Mouse (Mus musculus) hindbrain, embryonic 16.5 days (tissue): ENCODE measurements around the gene Gm14308. TPM values are rescaled to one million over a fixed set of nuclear protein-coding genes. Genes with fewer than 3 reads are reported as not detected.
"Not testable (repeated sequence)": the region's sequence is repeated elsewhere in the genome, so short reads cannot be mapped to it uniquely, and the experiment has no call there.

Source experiments
- ATAC-seq: fragments of 200-750 bp; cut with Nextera tagmentation; 2 replicates; pipeline ENCODE4 v1.8.0; 2017; ENCODE audit warnings: moderate TSS enrichment, moderate library complexity
- H3K27ac ChIP-seq: fragments of 300-500 bp; sonication (generic); 2 replicates; pipeline ENCODE4 v1.5.1; 2014; ENCODE audit warnings: low read depth, mild to moderate bottlenecking, control low read depth, low read length, moderate library complexity
- H3K27me3 ChIP-seq: fragments of 300-500 bp; sonication (generic); replicated peaks from 2 replicates; pipeline ENCODE4 v1.6.1; 2014; ENCODE audit warnings: low read length; ENCODE audit not compliant: control insufficient read depth, insufficient read depth
- H3K36me3 ChIP-seq: fragments of 300-500 bp; sonication (generic); 2 replicates; pipeline ENCODE4 v1.6.1; 2014; ENCODE audit warnings: mild to moderate bottlenecking, low read length, moderate library complexity, mixed read lengths; ENCODE audit not compliant: control insufficient read depth, insufficient read depth
- H3K4me1 ChIP-seq: fragments of 300-500 bp; sonication (generic); 2 replicates; pipeline ENCODE4 v1.6.1; 2014; ENCODE audit warnings: low read depth, low read length; ENCODE audit not compliant: control insufficient read depth, insufficient read depth
- H3K4me2 ChIP-seq: fragments of 300-500 bp; sonication (generic); 2 replicates; pipeline ENCODE4 v1.6.1; 2014; ENCODE audit warnings: mild to moderate bottlenecking, low read length, control low read depth, moderate library complexity
- H3K4me3 ChIP-seq: fragments of 300-500 bp; sonication (generic); 2 replicates; pipeline ENCODE4 v1.5.1; 2014; ENCODE audit warnings: mild to moderate bottlenecking, low read length, control low read depth, moderate library complexity
- H3K9ac ChIP-seq: fragments of 300-500 bp; sonication (generic); 2 replicates; pipeline ENCODE4 v1.6.1; 2014; ENCODE audit warnings: low read depth, mild to moderate bottlenecking, control low read depth, low read length, moderate library complexity
- H3K9me3 ChIP-seq: fragments of 300-500 bp; sonication (generic); 2 replicates; pipeline ENCODE4 v1.6.1; 2014; ENCODE audit warnings: mild to moderate bottlenecking, low read length, moderate library complexity; ENCODE audit not compliant: control insufficient read depth
- WGBS: fragments of 180-500 bp; shearing (Covaris S2); extraction: QIAGEN DNeasy Blood & Tissue Kit; methylation state at CpG from one replicate; pipeline ENCODE4 v1.1.7; 2014; 5-methylcytosine and 5-hydroxymethylcytosine counted together
- polyA plus RNA-seq: library from polyadenylated mRNA; unstranded; fragments of >200 nt; fragmentation: Nextera tagmentation; extraction: Ambion mirVana; gene quantifications from 2 replicates; pipeline ENCODE4 v1.2.1, GENCODE M21; 2015

Gene Gm14308
- polyA plus RNA-seq = 18.4 and 24.6 TPM in 2 replicates

DNA sequence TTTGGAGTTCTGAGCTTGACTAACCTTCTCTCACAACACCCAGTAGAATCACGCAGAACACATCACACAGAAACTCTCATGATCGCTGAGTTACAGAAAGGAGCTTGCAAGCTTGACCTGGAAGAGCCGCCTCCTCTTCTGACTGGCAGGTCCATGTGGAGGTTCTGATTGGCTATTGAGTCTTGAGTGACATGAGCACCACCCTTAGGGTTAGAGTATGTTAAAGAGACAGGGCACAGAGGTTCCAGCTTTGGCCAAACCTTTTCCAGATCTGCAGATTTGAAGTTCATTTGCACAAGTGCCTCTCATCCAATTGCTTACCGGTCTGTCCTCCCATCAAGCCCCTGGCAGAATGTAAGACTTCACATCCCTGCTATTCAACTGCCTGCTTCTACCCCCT lies at the start of gene Gm14308:
TSS of gene Gm14308 (minus strand) at position 101 of the 400 bp plus-strand sequence.
- not testable (repeated sequence) for H3K9me3 ChIP-seq, H3K4me3 ChIP-seq, H3K9ac ChIP-seq, H3K4me1 ChIP-seq, H3K27ac ChIP-seq, H3K27me3 ChIP-seq, H3K4me2 ChIP-seq, H3K36me3 ChIP-seq, ATAC-seq
- WGBS = no CpG with 5 or more reads among the region's 4 CpGs

- not testable (repeated sequence) for H3K4me1 ChIP-seq, H3K27ac ChIP-seq, H3K27me3 ChIP-seq, ATAC-seq, H3K9me3 ChIP-seq, H3K4me2 ChIP-seq, H3K9ac ChIP-seq, H3K4me3 ChIP-seq, H3K36me3 ChIP-seq
- no CpG with 5 or more reads among the region's 6 CpGs for WGBS
Observed at GRCm38 (mm10) chr2:176670222-176670621, 34.1 kb upstream of the Gm14308 start, which contains the start of gene Zfp973. Gene Zfp973 (plus strand): TSS chr2:176670522.

Other genes with a start within 250 kb of the Gm14308 start
- 10.3 and 14.4 TPM in 2 replicates for gene Gm14435, start 212.8 kb downstream of the Gm14308 start, polyA plus RNA-seq
- 11.9 and 21.1 TPM in 2 replicates for gene Gm14434, start 149.6 kb downstream of the Gm14308 start, polyA plus RNA-seq
- not detected in 2 replicates for gene Zfp967, start 115.3 kb downstream of the Gm14308 start, polyA plus RNA-seq
- gene Zfp973, start 34.2 kb upstream of the Gm14308 start, polyA plus RNA-seq = 10.1 and 11.1 TPM in 2 replicates
- gene Gm14305, start 72.0 kb upstream of the Gm14308 start, polyA plus RNA-seq = 45.4 and 45.5 TPM in 2 replicates
- 8.8 and 13.6 TPM in 2 replicates for gene Gm14295, start 162.3 kb upstream of the Gm14308 start, polyA plus RNA-seq
- not detected in 2 replicates for gene Gm14408, start 194.8 kb upstream of the Gm14308 start, polyA plus RNA-seq